In genomic region chr2:105084035-105084434, GRCm38 (mm10) we compare ENCODE assay signal across 28 mouse cellular contexts. TPM values are rescaled to one million over a fixed set of nuclear protein-coding genes. Genes with fewer than 3 reads are reported as not detected.
A peak's percentile ranks its signal among the peaks of the same experiment; 100 is the strongest.
DNase-seq lines count a peak whose midpoint lies in the region; ATAC-seq and TF ChIP-seq lines count a peak whose summit lies in the region.
"Had no signal": no experiment of that assay in that cellular context is flagged by ENCODE, and none has a peak within 500 bp of the region (broad histone marks: within the 10 kb centered on the region; RNA-seq: fewer than 3 reads in every experiment).

No protein-coding gene starts in this region.

- H3K4me3 ChIP-seq in kidney, adult 2 months (ENCODE audit: insufficient read depth, low read depth, low read length), result no peak overlapping the region
- H3K4me3 ChIP-seq in midbrain, embryonic 11.5 days (ENCODE audit: low read depth, low read length), result no peak overlapping the region
- no peak overlapping the region for H3K4me3 ChIP-seq in midbrain, embryonic 14.5 days (replicated peaks; ENCODE audit: low read depth, low read length)
- H3K4me3 ChIP-seq: embryonic facial prominence, embryonic 12.5 days; embryonic facial prominence, embryonic 15.5 days; gastrocnemius, adult 2 months; heart, embryonic 12.5 days; heart, embryonic 15.5 days; hindbrain, embryonic 10.5 days; hindbrain, embryonic 13.5 days had no signal

- no peaks in the 10 kb centered on the region for H3K36me3 ChIP-seq in kidney, adult 2 months (ENCODE audit: control insufficient read depth, insufficient read depth, low read length)
- no peaks in the 10 kb centered on the region for H3K36me3 ChIP-seq in midbrain, embryonic 11.5 days (ENCODE audit: control insufficient read depth, insufficient read depth, low read length)
- no peaks in the 10 kb centered on the region for H3K36me3 ChIP-seq in midbrain, embryonic 14.5 days (ENCODE audit: control insufficient read depth, insufficient read depth, low read length)
- H3K36me3 ChIP-seq: embryonic facial prominence, embryonic 12.5 days; embryonic facial prominence, embryonic 15.5 days; heart, embryonic 12.5 days; heart, embryonic 15.5 days; hindbrain, embryonic 10.5 days; hindbrain, embryonic 13.5 days had no signal

- no peaks in the 10 kb centered on the region for H3K4me1 ChIP-seq in kidney, adult 2 months (ENCODE audit: control insufficient read depth, insufficient read depth, low read length)
- H3K4me1 ChIP-seq in midbrain, embryonic 11.5 days (ENCODE audit: control insufficient read depth, insufficient read depth, low read length), result no peaks in the 10 kb centered on the region
- H3K4me1 ChIP-seq in midbrain, embryonic 14.5 days (ENCODE audit: control insufficient read depth, insufficient read depth, low read length), result peaks cover 3% of the 10 kb centered on the region; the same call in 1 of the 2 replicates
- H3K4me1 ChIP-seq: embryonic facial prominence, embryonic 12.5 days; embryonic facial prominence, embryonic 15.5 days; hindbrain, embryonic 10.5 days had no signal

- no peaks in the 10 kb centered on the region for H3K9me3 ChIP-seq in midbrain, embryonic 11.5 days (ENCODE audit: control insufficient read depth, low read length)
- H3K9me3 ChIP-seq in midbrain, embryonic 14.5 days (ENCODE audit: control insufficient read depth, low read length), result no peaks in the 10 kb centered on the region
- H3K9me3 ChIP-seq: embryonic facial prominence, embryonic 12.5 days; embryonic facial prominence, embryonic 15.5 days; heart, embryonic 12.5 days; heart, embryonic 15.5 days; hindbrain, embryonic 10.5 days; hindbrain, embryonic 13.5 days had no signal

- no peak for TF ChIP-seq CTCF in kidney, adult 2 months (conservative IDR thresholded peaks at IDR 0.05; ENCODE audit: insufficient read depth, insufficient read length, low read depth, low read length)

- no peaks in the 10 kb centered on the region for H3K27me3 ChIP-seq in kidney, adult 2 months (replicated peaks; ENCODE audit: control insufficient read depth, insufficient read depth, low read length)
- no peaks in the 10 kb centered on the region for H3K27me3 ChIP-seq in midbrain, embryonic 11.5 days (ENCODE audit: control insufficient read depth, insufficient read depth, low read length)
- no peaks in the 10 kb centered on the region for H3K27me3 ChIP-seq in midbrain, embryonic 14.5 days (ENCODE audit: control insufficient read depth, insufficient read depth, low read length)
- H3K27me3 ChIP-seq: embryonic facial prominence, embryonic 12.5 days; heart, embryonic 12.5 days; heart, embryonic 15.5 days; hindbrain, embryonic 13.5 days had no signal

- H3K4me2 ChIP-seq in midbrain, embryonic 11.5 days, result no peak overlapping the region
- no peak overlapping the region for H3K4me2 ChIP-seq in midbrain, embryonic 14.5 days (ENCODE audit: low read length)
- H3K4me2 ChIP-seq: embryonic facial prominence, embryonic 12.5 days; embryonic facial prominence, embryonic 15.5 days; heart, embryonic 12.5 days; heart, embryonic 15.5 days; hindbrain, embryonic 13.5 days had no signal

- no peak for ATAC-seq in midbrain, embryonic 11.5 days (ENCODE audit: low FRiP score)
- no peak for ATAC-seq in midbrain, embryonic 14.5 days (ENCODE audit: low FRiP score, low TSS enrichment)
- ATAC-seq: CD4-positive, CD25-positive, alpha-beta regulatory T cell, adult 4 months; forebrain, embryonic 14.5 days; forebrain, postnatal 0 days; hindbrain, embryonic 16.5 days had no signal

- 59% methylated on average over 4 of the region's 4 CpGs for WGBS in kidney, adult 2 months
- WGBS in midbrain, embryonic 11.5 days, result 90% methylated on average over 4 of the region's 4 CpGs
- WGBS in midbrain, embryonic 14.5 days, result 83% methylated on average over 4 of the region's 4 CpGs

- no peak for TF ChIP-seq POLR2A in kidney, adult 2 months (IDR thresholded peaks at IDR 0.05; ENCODE audit: low read depth, low read length)

- H3K9ac ChIP-seq in midbrain, embryonic 11.5 days (ENCODE audit: low read length), result no peak overlapping the region
- no peak overlapping the region for H3K9ac ChIP-seq in midbrain, embryonic 14.5 days (replicated peaks; ENCODE audit: low read length)
- H3K9ac ChIP-seq: embryonic facial prominence, embryonic 12.5 days; embryonic facial prominence, embryonic 15.5 days; forebrain, postnatal 0 days; heart, embryonic 12.5 days; heart, embryonic 15.5 days; hindbrain, embryonic 13.5 days had no signal

- peak; percentile 36 for DNase-seq in kidney, adult 2 months
- DNase-seq in kidney, postnatal 25 days, result no peak
- peak; percentile 45 for DNase-seq in midbrain, embryonic 11.5 days (ENCODE audit: low spot score, missing footprints)
- DNase-seq in midbrain, embryonic 14.5 days, result no peak
- DNase-seq in Muller cell, postnatal 12 days (ENCODE audit: inconsistent ontology term), result peak; percentile 96
- no peak for DNase-seq in cerebellum, postnatal 36 days
- DNase-seq: adrenal gland, postnatal 10 days; adrenal gland, postnatal 36 days; cerebellum, adult 18-20 months; cerebellum, adult 9-10 months; cerebellum, postnatal 14 days; forebrain, postnatal 0 days; gastrocnemius, adult 2 months; gastrocnemius, postnatal 14 days; heart, postnatal 10 days; heart, postnatal 36 days had no signal

- no peak overlapping the region for H3K27ac ChIP-seq in kidney, adult 2 months (ENCODE audit: insufficient read depth, low read depth, low read length)
- no peak overlapping the region for H3K27ac ChIP-seq in midbrain, embryonic 11.5 days (ENCODE audit: low read depth, low read length)
- H3K27ac ChIP-seq in midbrain, embryonic 14.5 days (replicated peaks; ENCODE audit: low read depth, low read length), result no peak overlapping the region
- H3K27ac ChIP-seq: embryonic facial prominence, embryonic 12.5 days; embryonic facial prominence, embryonic 15.5 days; gastrocnemius, adult 2 months; heart, embryonic 15.5 days; hindbrain, embryonic 10.5 days; hindbrain, embryonic 13.5 days had no signal

RNA-seq across cellular contexts. Expression of gene Gm11060, which starts 7.8 kb away (rescaled TPM):
- not detected in 2 replicates for polyA plus RNA-seq in kidney, adult 2 months (2012; rRNA removed)
- polyA plus RNA-seq in midbrain, embryonic 11.5 days (2014; fragmentation: Nextera tagmentation; extraction: Ambion mirVana), result not detected in 2 replicates
- polyA plus RNA-seq in midbrain, embryonic 14.5 days (2014; fragmentation: Nextera tagmentation; extraction: Ambion mirVana), result not detected in 2 replicates
- polyA plus RNA-seq: C2C12; CD4-positive, CD25-positive, alpha-beta regulatory T cell, adult 4 months; embryonic facial prominence, embryonic 12.5 days; embryonic facial prominence, embryonic 15.5 days; forebrain, embryonic 11.5 days; forebrain, embryonic 14.5 days; forebrain, postnatal 0 days; frontal cortex, adult 2 months; heart, embryonic 12.5 days; heart, embryonic 15.5 days; hindbrain, embryonic 10.5 days; hindbrain, embryonic 13.5 days; hindbrain, embryonic 16.5 days had no signal

RNA-seq across cellular contexts. Expression of gene Wt1, which starts 42.3 kb away (rescaled TPM):
- polyA plus RNA-seq in kidney, adult 2 months (2012; rRNA removed), result 16.9 and 20.8 TPM in 2 replicates
- 0.08 TPM in 2 replicates for polyA plus RNA-seq in midbrain, embryonic 11.5 days (2014; fragmentation: Nextera tagmentation; extraction: Ambion mirVana)
- polyA plus RNA-seq in midbrain, embryonic 14.5 days (2014; fragmentation: Nextera tagmentation; extraction: Ambion mirVana), result not detected in 2 replicates
- polyA plus RNA-seq: C2C12; CD4-positive, CD25-positive, alpha-beta regulatory T cell, adult 4 months; forebrain, embryonic 14.5 days had no signal

Comparison
In these comparisons a context has a peak if more than half of its experiments do, and no peak if none do; other contexts are left out.
1. DNase-seq: peak in kidney, adult 2 months (single experiment), midbrain, embryonic 11.5 days (single experiment) and Muller cell, postnatal 12 days (single experiment); none in kidney, postnatal 25 days (0 of 2), midbrain, embryonic 14.5 days (single experiment) and cerebellum, postnatal 36 days (0 of 2).
2. RNA of gene Wt1, which starts 42.3 kb away (polyA plus RNA-seq): 16.9 to 20.8 TPM in kidney, adult 2 months; 0.08 TPM in midbrain, embryonic 11.5 days and not detected in midbrain, embryonic 14.5 days; every median in the first group is over 10 times any median in the second.